Mouse (Mus musculus): ENCODE data around the gene Cul3. TPM values are rescaled to one million over a fixed set of nuclear protein-coding genes. Genes with fewer than 3 reads are reported as not detected.
"Not testable (repeated sequence)": the region's sequence is repeated elsewhere in the genome, so short reads cannot be mapped to it uniquely, and the experiment has no call there.

Cul3 gene
- polyA plus RNA-seq, 1 experiment from 2014 or later, result 16.7 TPM

DNA sequence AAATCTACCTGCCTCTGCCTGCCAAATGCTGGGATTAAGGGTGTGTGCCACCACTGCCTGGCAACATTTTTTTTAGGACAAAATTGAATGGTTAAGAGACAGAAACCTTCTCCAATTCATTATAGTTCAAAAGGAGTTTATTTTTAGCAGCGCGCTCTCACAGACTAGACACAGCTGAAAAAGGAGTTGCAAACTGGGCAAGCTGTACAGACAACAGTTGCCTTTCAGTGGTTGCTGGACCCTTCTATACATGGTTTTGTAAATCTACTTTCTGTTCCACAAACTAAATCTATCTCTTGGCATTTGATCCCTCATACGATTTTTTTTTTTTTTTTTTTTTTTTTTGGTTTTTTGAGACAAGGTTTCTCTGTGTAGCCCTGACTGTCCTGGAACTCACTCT lies 31.7 kb upstream of the Cul3 start:
- no peak for TF ChIP-seq CTCF (IDR thresholded peaks at IDR 0.05; ENCODE audit: low read depth)
- TF ChIP-seq EP300 (IDR thresholded peaks at IDR 0.05; ENCODE audit: low read depth), result no peak
- H3K27me3 ChIP-seq (ENCODE audit: insufficient read depth, low read length), result no peaks in the 10 kb centered on the region
- no peak overlapping the region for H3K27ac ChIP-seq (ENCODE audit: low read depth)
- no peak for DNase-seq
- no peaks in the 10 kb centered on the region for H3K9me3 ChIP-seq (ENCODE audit: low read length)
- H3K4me1 ChIP-seq (ENCODE audit: insufficient read depth), result no peaks in the 10 kb centered on the region
- 73% methylated on average over 3 of the region's 3 CpGs for WGBS (ENCODE audit: insufficient replicate concordance)
- H3K9ac ChIP-seq (replicated peaks), result no peak overlapping the region
- H3K36me3 ChIP-seq (replicated peaks; ENCODE audit: insufficient read depth, low read length), result no peaks in the 10 kb centered on the region
- ATAC-seq, result no peak
- no peak overlapping the region for H3K4me3 ChIP-seq (ENCODE audit: low read depth, low read length)
- no peak overlapping the region for H3K4me2 ChIP-seq (ENCODE audit: low read depth, low read length)

DNA sequence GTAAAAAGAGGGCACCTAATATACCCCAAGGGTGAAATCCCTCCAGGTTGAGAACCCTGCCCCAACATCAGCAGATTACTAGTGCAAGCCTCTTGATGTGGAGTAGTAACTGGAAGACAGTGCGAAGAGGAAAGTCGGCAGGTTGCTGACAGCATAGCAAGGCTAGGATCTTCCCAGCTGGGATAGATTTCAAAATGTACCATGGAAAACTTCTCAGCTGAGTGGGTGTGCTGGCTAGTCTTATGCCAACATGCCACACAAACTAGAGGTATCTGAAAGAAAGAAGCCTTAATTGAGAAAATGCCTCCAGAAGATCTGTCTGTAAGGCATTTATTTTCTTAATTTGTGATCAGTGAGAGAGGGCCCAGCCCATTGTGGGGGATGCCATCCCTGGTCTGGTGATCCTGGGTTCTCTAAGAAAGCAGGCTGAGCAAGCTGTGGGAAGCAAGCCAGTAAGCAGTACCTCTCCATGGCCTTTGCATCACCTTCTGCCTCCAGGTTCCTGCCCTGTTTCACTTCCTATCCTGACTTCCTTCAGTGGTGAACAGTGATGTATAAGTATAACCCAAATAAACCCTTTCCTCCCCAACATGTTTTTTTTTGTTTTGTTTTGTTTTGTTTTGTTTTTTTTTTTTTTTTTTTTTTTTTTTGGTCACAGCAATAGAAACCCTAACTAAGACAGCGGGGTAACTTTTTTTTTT lies 31.1 kb upstream of the Cul3 start:
- 92% methylated on average over 3 of the region's 3 CpGs for WGBS (ENCODE audit: insufficient replicate concordance)
- no peak overlapping the region for H3K9ac ChIP-seq (replicated peaks)
- TF ChIP-seq EP300 (IDR thresholded peaks at IDR 0.05; ENCODE audit: low read depth) (no peak), CTCF (IDR thresholded peaks at IDR 0.05; ENCODE audit: low read depth) (no peak)
- no peak overlapping the region for H3K4me2 ChIP-seq (ENCODE audit: low read depth, low read length)
- no peaks in the 10 kb centered on the region for H3K36me3 ChIP-seq (replicated peaks; ENCODE audit: insufficient read depth, low read length)
- no peaks in the 10 kb centered on the region for H3K4me1 ChIP-seq (ENCODE audit: insufficient read depth)
- ATAC-seq (no peak), DNase-seq (no peak)
- no peak overlapping the region for H3K27ac ChIP-seq (ENCODE audit: low read depth)
- no peaks in the 10 kb centered on the region for H3K27me3 ChIP-seq (ENCODE audit: insufficient read depth, low read length)
- H3K4me3 ChIP-seq (ENCODE audit: low read depth, low read length), result no peak overlapping the region
- H3K9me3 ChIP-seq (ENCODE audit: low read length), result no peaks in the 10 kb centered on the region

DNA sequence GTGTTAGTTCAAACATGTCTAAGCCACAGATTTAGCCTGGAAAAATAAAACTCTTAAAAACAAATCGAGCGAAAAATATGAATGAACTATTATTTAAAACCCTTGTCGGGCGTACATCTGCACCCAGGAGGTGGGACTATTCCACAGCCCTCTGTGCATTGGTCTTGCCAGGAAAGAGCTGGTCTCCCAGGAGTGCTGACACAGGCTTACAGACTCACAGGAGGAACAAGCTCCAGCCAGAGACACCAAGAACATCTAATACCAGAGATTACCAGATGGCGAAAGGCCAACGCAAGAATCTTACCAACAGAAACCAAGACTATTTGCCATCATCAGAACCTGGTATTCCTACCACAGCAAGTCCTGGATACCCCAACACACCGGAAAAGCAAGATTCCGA lies 23.2 kb upstream of the Cul3 start:
- Histone ChIP-seq H3K9me3 (ENCODE audit: low read length) (no peaks in the 10 kb centered on the region), H3K4me1 (ENCODE audit: insufficient read depth) (no peaks in the 10 kb centered on the region), H3K27ac (ENCODE audit: low read depth) (no peak overlapping the region), H3K9ac (replicated peaks) (no peak overlapping the region), H3K4me2 (ENCODE audit: low read depth, low read length) (no peak overlapping the region), H3K4me3 (ENCODE audit: low read depth, low read length) (no peak overlapping the region), H3K27me3 (ENCODE audit: insufficient read depth, low read length) (no peaks in the 10 kb centered on the region), H3K36me3 (replicated peaks; ENCODE audit: insufficient read depth, low read length) (no peaks in the 10 kb centered on the region)
- DNase-seq (no peak), ATAC-seq (no peak)
- WGBS (ENCODE audit: insufficient replicate concordance), result 84% methylated on average over 8 of the region's 8 CpGs
- TF ChIP-seq EP300 (IDR thresholded peaks at IDR 0.05; ENCODE audit: low read depth), result no peak
- no peak for TF ChIP-seq CTCF (IDR thresholded peaks at IDR 0.05; ENCODE audit: low read depth)

DNA sequence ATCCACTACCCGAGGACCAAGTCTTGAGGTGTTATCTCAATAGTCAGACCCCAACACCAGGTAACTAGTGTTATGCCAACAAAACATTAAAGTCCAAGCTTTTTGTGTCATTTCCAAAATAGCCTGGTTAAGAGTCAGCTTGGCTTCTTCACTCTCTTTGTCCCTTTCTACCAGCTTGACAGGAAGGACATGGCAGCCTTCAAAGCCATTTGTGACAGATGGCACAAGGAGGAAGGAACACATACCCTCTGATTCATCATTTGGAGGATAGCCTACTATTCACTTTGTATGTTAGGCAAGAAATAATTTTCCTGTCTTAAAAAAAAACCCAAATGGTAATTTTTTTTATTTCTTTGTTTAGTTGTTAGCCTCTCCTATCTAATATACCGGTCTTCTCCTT lies 22.7 kb upstream of the Cul3 start:
- no peak for DNase-seq
- Histone ChIP-seq H3K4me3 (ENCODE audit: low read depth, low read length) (no peak overlapping the region), H3K27me3 (ENCODE audit: insufficient read depth, low read length) (no peaks in the 10 kb centered on the region), H3K9ac (replicated peaks) (no peak overlapping the region), H3K4me1 (ENCODE audit: insufficient read depth) (no peaks in the 10 kb centered on the region), H3K27ac (ENCODE audit: low read depth) (no peak overlapping the region), H3K4me2 (ENCODE audit: low read depth, low read length) (no peak overlapping the region), H3K9me3 (ENCODE audit: low read length) (no peaks in the 10 kb centered on the region), H3K36me3 (replicated peaks; ENCODE audit: insufficient read depth, low read length) (no peaks in the 10 kb centered on the region)
- no peak for ATAC-seq
- TF ChIP-seq CTCF (IDR thresholded peaks at IDR 0.05; ENCODE audit: low read depth) (no peak), EP300 (IDR thresholded peaks at IDR 0.05; ENCODE audit: low read depth) (no peak)
- WGBS (ENCODE audit: insufficient replicate concordance), result 72% methylated on average over 2 of the region's 2 CpGs

DNA sequence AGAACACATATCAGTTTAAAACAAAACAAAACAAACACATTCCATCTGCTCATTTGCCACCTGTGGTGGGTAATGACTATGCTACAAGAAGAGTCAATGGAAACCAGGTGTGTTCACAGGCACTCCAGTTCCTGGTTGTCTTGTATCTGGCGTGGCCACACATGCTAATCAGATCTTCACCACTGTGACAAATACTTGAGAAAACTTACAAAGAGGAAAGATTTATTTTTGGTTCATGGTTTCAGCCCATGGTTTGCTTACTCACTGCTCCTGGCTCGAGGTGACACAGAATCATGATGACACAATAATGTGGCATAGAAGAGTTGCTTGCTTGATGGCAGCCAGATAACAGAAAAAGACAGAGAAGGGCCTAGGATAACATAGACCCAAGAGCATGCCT lies 22.1 kb upstream of the Cul3 start:
- no peak for DNase-seq
- no peaks in the 10 kb centered on the region for H3K36me3 ChIP-seq (replicated peaks; ENCODE audit: insufficient read depth, low read length)
- WGBS (ENCODE audit: insufficient replicate concordance), result 41% methylated on average over 2 of the region's 2 CpGs
- H3K4me1 ChIP-seq (ENCODE audit: insufficient read depth), result no peaks in the 10 kb centered on the region
- H3K27me3 ChIP-seq (ENCODE audit: insufficient read depth, low read length), result no peaks in the 10 kb centered on the region
- H3K9me3 ChIP-seq (ENCODE audit: low read length), result no peaks in the 10 kb centered on the region
- H3K4me2 ChIP-seq (ENCODE audit: low read depth, low read length), result no peak overlapping the region
- no peak for ATAC-seq
- no peak for TF ChIP-seq CTCF (IDR thresholded peaks at IDR 0.05; ENCODE audit: low read depth)
- TF ChIP-seq EP300 (IDR thresholded peaks at IDR 0.05; ENCODE audit: low read depth), result no peak
- H3K4me3 ChIP-seq (ENCODE audit: low read depth, low read length), result no peak overlapping the region
- no peak overlapping the region for H3K9ac ChIP-seq (replicated peaks)
- no peak overlapping the region for H3K27ac ChIP-seq (ENCODE audit: low read depth)

DNA sequence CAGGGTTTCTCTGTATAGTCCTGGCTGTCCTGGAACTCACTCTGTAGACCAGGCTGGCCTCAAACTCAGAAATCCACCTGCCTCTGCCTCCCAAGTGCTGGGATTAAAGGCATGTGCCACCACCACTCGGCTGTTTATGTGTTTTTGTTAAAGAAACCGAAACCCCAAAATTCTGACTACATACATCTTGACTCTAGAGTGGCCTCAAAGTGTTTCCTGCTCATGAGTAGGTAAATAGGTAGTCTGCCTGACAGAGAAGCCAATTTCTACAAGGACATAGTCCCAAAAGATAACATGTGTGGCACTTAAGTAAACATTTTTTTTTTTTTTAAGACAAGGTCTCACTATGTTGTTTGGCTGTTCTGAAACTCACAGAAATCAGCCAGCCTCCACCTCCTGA lies 21.5 kb upstream of the Cul3 start:
- H3K4me2 ChIP-seq (ENCODE audit: low read depth, low read length); H3K9me3 ChIP-seq (ENCODE audit: low read length); DNase-seq; H3K27me3 ChIP-seq (ENCODE audit: insufficient read depth, low read length); H3K9ac ChIP-seq (replicated peaks); H3K27ac ChIP-seq (ENCODE audit: low read depth); H3K36me3 ChIP-seq (replicated peaks; ENCODE audit: insufficient read depth, low read length); H3K4me3 ChIP-seq (ENCODE audit: low read depth, low read length); ATAC-seq; H3K4me1 ChIP-seq (ENCODE audit: insufficient read depth): not testable (repeated sequence)
- 86% methylated on average over 2 of the region's 2 CpGs for WGBS (ENCODE audit: insufficient replicate concordance)

Data from liver, postnatal 0 days (tissue).